Mouse (Mus musculus): Measurements from ENCODE around the gene Ankle2. TPM values are rescaled to one million over a fixed set of nuclear protein-coding genes. Genes with fewer than 3 reads are reported as not detected.

Gene Ankle2
- total RNA-seq, 1 experiment = 83.3 TPM

- peak; percentile 74 for DNase-seq (ENCODE audit: low read depth, low spot score)
- peaks cover 3% of the 10 kb centered on the region for H3K36me3 ChIP-seq (ENCODE audit: control insufficient read depth, insufficient read depth, low read length, poor library complexity, severe bottlenecking)
- no peak overlapping the region for H3K27ac ChIP-seq (ENCODE audit: insufficient read depth, low read depth, low read length, poor library complexity, severe bottlenecking)
- TF ChIP-seq CHD2 (IDR thresholded peaks at IDR 0.05; ENCODE audit: low read depth, low read length) = no peak
- no peak for TF ChIP-seq HCFC1 (IDR thresholded peaks at IDR 0.05; ENCODE audit: borderline replicate concordance, insufficient read depth, low read length)
- no peak for TF ChIP-seq ZNF384 (IDR thresholded peaks at IDR 0.05; ENCODE audit: low read depth, low read length)
- TF ChIP-seq MAFK (IDR thresholded peaks at IDR 0.05; ENCODE audit: insufficient read depth, low read depth, low read length) = no peak
- no peak for TF ChIP-seq ZC3H11A (IDR thresholded peaks at IDR 0.05; ENCODE audit: borderline replicate concordance, low read depth, low read length)
- no peaks in the 10 kb centered on the region for H3K4me1 ChIP-seq (ENCODE audit: control insufficient read depth in 2 of 2, insufficient read depth in 2 of 2, low read length in 2 of 2, poor library complexity in 1 of 2)
- no peak overlapping the region for H3K9ac ChIP-seq (ENCODE audit: insufficient read depth, low read depth, low read length, poor library complexity, severe bottlenecking)
- H3K9me3 ChIP-seq (ENCODE audit: control insufficient read depth, insufficient read depth, low read depth, low read length) = no peaks in the 10 kb centered on the region
- in situ Hi-C loops (cut with MboI; ENCODE audit: low sequenced_read_pairs in 2 of 2, unreplicated experiment in 2 of 2) = no loop called here
- H3K4me3 ChIP-seq (ENCODE audit: insufficient read depth in 1 of 2, low read depth in 1 of 2, low read length in 2 of 2, poor library complexity in 1 of 2, severe bottlenecking in 1 of 2) = peak overlapping the region in 1 of 2 experiments; percentile 100; a peak in 1 of 4 replicates
Measured at GRCm38 (mm10) chr5:110284536-110284935, 53.7 kb downstream of the Ankle2 start.

DNA sequence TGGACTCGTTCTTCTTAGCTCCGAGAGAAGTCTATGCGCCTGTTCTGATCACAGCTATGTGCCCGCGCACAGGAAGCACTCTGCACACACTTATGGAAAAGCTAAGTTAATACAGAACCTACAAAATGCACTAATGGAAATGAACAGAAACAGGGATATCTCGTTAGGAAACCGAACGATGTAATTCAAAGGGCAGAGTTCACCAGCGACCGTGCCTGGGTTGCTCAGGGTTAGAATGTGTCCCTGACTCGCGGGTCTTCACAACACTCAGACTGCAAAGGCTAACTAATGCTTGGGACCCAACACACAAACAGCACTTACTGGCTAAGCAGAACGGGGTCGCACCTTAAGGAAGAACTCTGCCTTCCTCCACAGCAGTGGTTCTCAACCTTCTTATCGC is 54.4 kb downstream of the Ankle2 start:
- no peak for DNase-seq (ENCODE audit: low read depth, low spot score)
- Histone ChIP-seq H3K4me3 (ENCODE audit: insufficient read depth in 1 of 2, low read depth in 1 of 2, low read length in 2 of 2, poor library complexity in 1 of 2, severe bottlenecking in 1 of 2) (peak overlapping the region; percentile 85 to 100), H3K4me1 (ENCODE audit: control insufficient read depth in 2 of 2, insufficient read depth in 2 of 2, low read length in 2 of 2, poor library complexity in 1 of 2) (no peaks in the 10 kb centered on the region), H3K9ac (ENCODE audit: insufficient read depth, low read depth, low read length, poor library complexity, severe bottlenecking) (peak overlapping the region; percentile 70), H3K9me3 (ENCODE audit: control insufficient read depth, insufficient read depth, low read depth, low read length) (no peaks in the 10 kb centered on the region), H3K36me3 (ENCODE audit: control insufficient read depth, insufficient read depth, low read length, poor library complexity, severe bottlenecking) (peaks cover 3% of the 10 kb centered on the region), H3K27ac (ENCODE audit: insufficient read depth, low read depth, low read length, poor library complexity, severe bottlenecking) (no peak overlapping the region)
- in situ Hi-C loops (cut with MboI; ENCODE audit: low sequenced_read_pairs in 2 of 2, unreplicated experiment in 2 of 2) = no loop called here
- TF ChIP-seq MAFK (IDR thresholded peaks at IDR 0.05; ENCODE audit: insufficient read depth, low read depth, low read length) (no peak), ZC3H11A (IDR thresholded peaks at IDR 0.05; ENCODE audit: borderline replicate concordance, low read depth, low read length) (no peak), CHD2 (IDR thresholded peaks at IDR 0.05; ENCODE audit: low read depth, low read length) (no peak), HCFC1 (IDR thresholded peaks at IDR 0.05; ENCODE audit: borderline replicate concordance, insufficient read depth, low read length) (no peak), ZNF384 (IDR thresholded peaks at IDR 0.05; ENCODE audit: low read depth, low read length) (no peak)

GRCm38 (mm10) chr5:110285770-110286445 is 55.1 kb downstream of the Ankle2 start, which contains the start of the genes Pxmp2 and Pole:
Gene Pxmp2, minus strand, starts transcription at chr5:110286186.
Gene Pole, plus strand, starts transcription at chr5:110286306.
- peak within 1 kb of the TSS; percentile 85 to 100 for H3K4me3 ChIP-seq (ENCODE audit: insufficient read depth in 1 of 2, low read depth in 1 of 2, low read length in 2 of 2, poor library complexity in 1 of 2, severe bottlenecking in 1 of 2)
- peaks cover 7% of the 10 kb centered on the region for H3K36me3 ChIP-seq (ENCODE audit: control insufficient read depth, insufficient read depth, low read length, poor library complexity, severe bottlenecking)
- no peak for TF ChIP-seq ZC3H11A (IDR thresholded peaks at IDR 0.05; ENCODE audit: borderline replicate concordance, low read depth, low read length)
- TF ChIP-seq CHD2 (IDR thresholded peaks at IDR 0.05; ENCODE audit: low read depth, low read length) = peak; percentile 83
- H3K4me1 ChIP-seq (ENCODE audit: control insufficient read depth in 2 of 2, insufficient read depth in 2 of 2, low read length in 2 of 2, poor library complexity in 1 of 2) = no peaks in the 10 kb centered on the region
- H3K27ac ChIP-seq (ENCODE audit: insufficient read depth, low read depth, low read length, poor library complexity, severe bottlenecking) = peak within 1 kb of the TSS; percentile 78
- DNase-seq (ENCODE audit: low read depth, low spot score) = peak; percentile 94
- peak within 1 kb of the TSS; percentile 96 for H3K9ac ChIP-seq (ENCODE audit: insufficient read depth, low read depth, low read length, poor library complexity, severe bottlenecking)
- in situ Hi-C loops (cut with MboI; ENCODE audit: low sequenced_read_pairs in 2 of 2, unreplicated experiment in 2 of 2) = no loop called here
- H3K9me3 ChIP-seq (ENCODE audit: control insufficient read depth, insufficient read depth, low read depth, low read length) = no peaks in the 10 kb centered on the region

- Histone ChIP-seq H3K9ac (ENCODE audit: insufficient read depth, low read depth, low read length, poor library complexity, severe bottlenecking) (peak overlapping the region; percentile 96), H3K27ac (ENCODE audit: insufficient read depth, low read depth, low read length, poor library complexity, severe bottlenecking) (peak overlapping the region; percentile 78), H3K4me1 (ENCODE audit: control insufficient read depth in 2 of 2, insufficient read depth in 2 of 2, low read length in 2 of 2, poor library complexity in 1 of 2) (no peaks in the 10 kb centered on the region), H3K4me3 (ENCODE audit: insufficient read depth in 1 of 2, low read depth in 1 of 2, low read length in 2 of 2, poor library complexity in 1 of 2, severe bottlenecking in 1 of 2) (peak overlapping the region; percentile 80 to 100), H3K9me3 (ENCODE audit: control insufficient read depth, insufficient read depth, low read depth, low read length) (no peaks in the 10 kb centered on the region), H3K36me3 (ENCODE audit: control insufficient read depth, insufficient read depth, low read length, poor library complexity, severe bottlenecking) (peaks cover 9% of the 10 kb centered on the region)
- no peak for DNase-seq (ENCODE audit: low read depth, low spot score)
- in situ Hi-C loops (cut with MboI; ENCODE audit: low sequenced_read_pairs in 2 of 2, unreplicated experiment in 2 of 2) = no loop called here
- TF ChIP-seq ZNF384 (IDR thresholded peaks at IDR 0.05; ENCODE audit: low read depth, low read length) (no peak), CHD2 (IDR thresholded peaks at IDR 0.05; ENCODE audit: low read depth, low read length) (no peak), MAFK (IDR thresholded peaks at IDR 0.05; ENCODE audit: insufficient read depth, low read depth, low read length) (no peak), HCFC1 (IDR thresholded peaks at IDR 0.05; ENCODE audit: borderline replicate concordance, insufficient read depth, low read length) (no peak), ZC3H11A (IDR thresholded peaks at IDR 0.05; ENCODE audit: borderline replicate concordance, low read depth, low read length) (no peak)
Measured at GRCm38 (mm10) chr5:110286446-110287083, 55.8 kb downstream of the Ankle2 start.
